9 mouse cellular contexts compared by ENCODE assay signal in genomic region chr15:90237657-90238056, GRCm38 (mm10). TPM values are rescaled to one million over a fixed set of nuclear protein-coding genes. Genes with fewer than 3 reads are reported as not detected.
DNase-seq lines count a peak whose midpoint lies in the region.
"Had no signal": no experiment of that assay in that cellular context is flagged by ENCODE, and none has a peak within 500 bp of the region (broad histone marks: within the 10 kb centered on the region; RNA-seq: fewer than 3 reads in every experiment).

No protein-coding gene starts in this region.

- intact Hi-C loops in heart, postnatal 10 days (cut with DNase I), result loop anchor here (2.0 kb wide), 2 partner anchors 603 to 691 kb away; no protein-coding TSS in a partner anchor

- peak; percentile 18 to 55 for DNase-seq in heart, postnatal 10 days
- DNase-seq in heart, adult 11 months, result no peak
- DNase-seq in lung, postnatal 10 days, result peak; percentile 30
- no peak for DNase-seq in lung, adult 18-20 months
- peak; percentile 81 for DNase-seq in adipocyte (ENCODE audit: low spot score)
- DNase-seq in mesoderm, embryonic 11.5 days (ENCODE audit: low read depth, low spot score), result peak; percentile 44
- no peak for DNase-seq in ovary, adult 18-20 months (ENCODE audit: low spot score)
- DNase-seq in adrenal gland, adult 18-20 months (ENCODE audit: low spot score in 2 of 2), result no peak
- DNase-seq: heart, postnatal 36 days had no signal

RNA-seq across cellular contexts. Expression of gene Alg10b, which starts 13.5 kb away (rescaled TPM):
- 10 to 100 TPM; 26.9 to 29.5 TPM for total RNA-seq in heart, postnatal 10 days (2021)
- 10 to 100 TPM; 22.8 to 30.8 TPM for total RNA-seq in adrenal gland, adult 18-20 months (2021)

Comparison
In these comparisons a context has a peak if more than half of its experiments do, and no peak if none do; other contexts are left out.
1. DNase-seq: peak in heart, postnatal 10 days (2 of 2), lung, postnatal 10 days (single experiment), adipocyte (single experiment) and mesoderm, embryonic 11.5 days (single experiment); none in heart, adult 11 months (single experiment), lung, adult 18-20 months (0 of 2), ovary, adult 18-20 months (single experiment) and adrenal gland, adult 18-20 months (0 of 2).